Mouse (Mus musculus) urinary bladder, adult 18-20 months (tissue): ENCODE results near the gene Ptafr.

Source experiments
- DNase-seq, 2 experiments: peaks; one replicate each; pipeline ENCODE4 v3.0.0; 2022; ENCODE audit warnings: low spot score in 2 of 2, mixed read lengths in 2 of 2

The Ptafr gene

GRCm38 (mm10) chr4:132611320-132611719, 47.5 kb downstream of the Ptafr start:
- no peak for DNase-seq

GRCm38 (mm10) chr4:132617873-132618272, 54.0 kb downstream of the Ptafr start:
- no peak for DNase-seq

- no peak for DNase-seq
Observed at GRCm38 (mm10) chr4:132618850-132619375, 55.0 kb downstream of the Ptafr start.

- DNase-seq: no peak
Observed at GRCm38 (mm10) chr4:132620134-132620533, 56.3 kb downstream of the Ptafr start.

GRCm38 (mm10) chr4:132621287-132622068, 57.6 kb downstream of the Ptafr start:
- no peak for DNase-seq

GRCm38 (mm10) chr4:132624034-132624657, 60.3 kb downstream of the Ptafr start:
- DNase-seq: no peak

- DNase-seq: no peak
Observed at GRCm38 (mm10) chr4:132628830-132629229, 65.0 kb downstream of the Ptafr start.
